Mouse (Mus musculus) lung, embryonic 16.5 days (tissue): ENCODE data around the gene 4930402H24Rik. TPM values are rescaled to one million over a fixed set of nuclear protein-coding genes. Genes with fewer than 3 reads are reported as not detected.

Experiments
- ATAC-seq: fragments of 200-750 bp; cut with Nextera tagmentation; 2 replicates; pipeline ENCODE4 v1.8.0; 2017; ENCODE audit warnings: low read depth, mild to moderate bottlenecking, moderate library complexity
- H3K27ac ChIP-seq: fragments of 300-500 bp; sonication (generic); 2 replicates; pipeline ENCODE4 v1.5.1; 2014; ENCODE audit warnings: mild to moderate bottlenecking, control low read depth, low read length
- H3K27me3 ChIP-seq: fragments of 300-500 bp; sonication (generic); 2 replicates; pipeline ENCODE4 v1.6.1; 2014; ENCODE audit warnings: low read depth, low read length, mixed read lengths; ENCODE audit not compliant: control insufficient read depth, insufficient read depth
- H3K36me3 ChIP-seq: fragments of 300-500 bp; sonication (generic); 2 replicates; pipeline ENCODE4 v1.6.1; 2014; ENCODE audit warnings: low read length; ENCODE audit not compliant: control insufficient read depth, insufficient read depth
- H3K4me1 ChIP-seq: fragments of 300-500 bp; sonication (generic); replicated peaks from 2 replicates; pipeline ENCODE4 v1.6.1; 2014; ENCODE audit warnings: low read length, mixed read lengths; ENCODE audit not compliant: control insufficient read depth, insufficient read depth
- H3K4me2 ChIP-seq: fragments of 300-500 bp; sonication (generic); 2 replicates; pipeline ENCODE4 v1.6.1; 2014; ENCODE audit warnings: low read depth, low read length, control low read depth
- H3K4me3 ChIP-seq: fragments of 300-500 bp; sonication (generic); 2 replicates; pipeline ENCODE4 v1.5.1; 2014; ENCODE audit warnings: mild to moderate bottlenecking, low read length, control low read depth
- H3K9ac ChIP-seq: fragments of 300-500 bp; sonication (generic); 2 replicates; pipeline ENCODE4 v1.6.1; 2014; ENCODE audit warnings: low read length, control low read depth
- H3K9me3 ChIP-seq: fragments of 300-500 bp; sonication (generic); 2 replicates; pipeline ENCODE4 v1.6.1; 2016; ENCODE audit warnings: low read length; ENCODE audit not compliant: control insufficient read depth
- WGBS: fragments of 180-500 bp; shearing (Covaris S2); extraction: QIAGEN DNeasy Blood & Tissue Kit; methylation state at CpG from one replicate; pipeline ENCODE4 v1.1.7; 2014; 5-methylcytosine and 5-hydroxymethylcytosine counted together
- polyA plus RNA-seq: library from polyadenylated mRNA; unstranded; fragments of >200 nt; fragmentation: Nextera tagmentation; extraction: Ambion mirVana; gene quantifications from 2 replicates; pipeline ENCODE4 v1.2.1, GENCODE M21; 2015

4930402H24Rik gene
- polyA plus RNA-seq, 1 experiment from 2014 or later: 30.8 TPM

DNA sequence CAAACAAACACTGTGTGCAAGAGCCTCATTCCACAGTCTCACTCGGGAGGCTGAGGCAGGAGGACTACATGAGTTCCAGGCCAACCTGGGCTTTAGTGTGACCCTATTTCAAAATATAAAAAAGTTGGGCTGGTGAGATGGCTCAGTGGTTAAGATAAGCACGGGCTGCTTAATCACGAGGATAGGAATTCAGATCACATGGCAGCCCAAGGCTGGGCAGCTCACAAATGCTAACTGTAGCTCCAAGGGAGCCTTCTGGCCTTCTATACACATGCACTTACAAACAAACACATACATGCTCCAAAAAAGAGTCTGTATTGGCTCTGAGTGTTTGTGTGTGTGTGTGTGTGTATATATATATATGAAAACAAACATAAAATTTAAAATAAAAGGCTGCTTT, 212.6 kb downstream of the 4930402H24Rik start:
- Histone ChIP-seq H3K36me3 (no peaks in the 10 kb centered on the region), H3K9ac (no peak overlapping the region), H3K27ac (no peak overlapping the region), H3K27me3 (peaks cover 32% of the 10 kb centered on the region), H3K4me3 (no peak overlapping the region), H3K4me1 (peaks cover 9% of the 10 kb centered on the region), H3K4me2 (no peak overlapping the region), H3K9me3 (no peaks in the 10 kb centered on the region)
- ATAC-seq: no peak
- WGBS: 35% methylated on average over 3 of the region's 3 CpGs

DNA sequence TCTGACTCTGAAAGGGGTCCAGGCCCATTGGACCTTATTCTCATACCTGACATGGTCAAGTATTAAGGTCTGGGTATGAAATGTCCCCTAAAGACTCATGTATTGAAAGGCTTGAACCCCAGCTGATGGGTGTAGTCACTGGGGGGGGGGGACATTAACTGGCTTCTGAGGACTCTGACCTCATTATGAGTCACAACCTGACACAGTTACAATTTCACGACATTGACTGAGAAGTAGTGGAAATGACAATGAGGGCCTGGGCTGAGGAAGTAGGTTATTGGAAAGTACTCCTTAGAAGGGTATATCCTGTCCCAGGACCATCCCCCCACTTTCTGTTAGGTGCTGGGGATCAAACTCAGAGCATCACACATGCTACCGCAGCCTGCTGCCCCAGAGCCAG, 217.2 kb downstream of the 4930402H24Rik start:
- Histone ChIP-seq H3K27me3 (no peaks in the 10 kb centered on the region), H3K9ac (no peak overlapping the region), H3K27ac (no peak overlapping the region), H3K4me2 (no peak overlapping the region), H3K4me3 (no peak overlapping the region), H3K4me1 (no peaks in the 10 kb centered on the region), H3K36me3 (no peaks in the 10 kb centered on the region), H3K9me3 (no peaks in the 10 kb centered on the region)
- 68% methylated on average over 2 of the region's 2 CpGs for WGBS
- ATAC-seq: no peak

DNA sequence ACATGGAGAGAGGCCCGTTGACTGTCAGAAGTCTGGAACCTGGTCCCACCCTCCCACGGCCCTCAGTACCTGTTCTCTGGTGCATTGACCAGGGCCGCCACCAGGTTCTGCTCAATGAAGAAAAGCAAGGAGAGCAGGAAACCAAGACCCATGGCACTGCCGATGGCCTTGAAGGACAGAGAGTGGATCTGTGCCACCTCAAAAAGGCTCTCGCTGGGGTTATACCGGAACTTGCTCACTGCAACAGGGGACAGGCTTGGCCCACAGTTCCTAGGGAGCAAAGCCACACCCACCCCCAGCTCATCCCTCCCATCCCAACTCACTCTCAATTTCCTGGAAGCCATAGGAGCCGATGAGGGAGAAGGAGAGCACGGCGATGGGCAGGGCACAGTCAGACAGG, 220.8 kb downstream of the 4930402H24Rik start:
- Histone ChIP-seq H3K27me3 (no peaks in the 10 kb centered on the region), H3K4me2 (no peak overlapping the region), H3K27ac (no peak overlapping the region), H3K4me1 (no peaks in the 10 kb centered on the region), H3K9ac (no peak overlapping the region), H3K9me3 (no peaks in the 10 kb centered on the region), H3K4me3 (no peak overlapping the region), H3K36me3 (peaks cover 4% of the 10 kb centered on the region)
- 77% methylated on average over 9 of the region's 9 CpGs for WGBS
- no peak for ATAC-seq

DNA sequence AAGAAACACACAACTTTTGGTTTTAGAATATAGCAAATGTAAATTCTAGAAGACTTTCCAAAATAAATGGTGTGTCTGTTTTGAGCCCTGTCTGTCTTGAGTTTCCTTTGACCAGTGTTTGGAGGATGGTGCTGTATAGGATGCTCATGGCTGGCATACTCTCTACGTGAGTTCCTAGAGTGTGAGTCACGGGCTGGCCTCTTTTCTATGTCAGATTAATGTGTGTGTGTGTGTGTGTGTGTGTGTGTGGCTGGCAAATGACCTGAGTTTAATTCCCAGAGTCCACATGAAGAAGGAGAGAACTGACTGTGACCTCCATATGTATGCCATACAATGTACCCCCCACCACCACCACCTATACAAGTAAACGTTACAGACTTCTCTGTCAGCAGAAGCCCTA, 224.7 kb downstream of the 4930402H24Rik start:
- no peak overlapping the region for H3K4me2 ChIP-seq
- no peak overlapping the region for H3K9ac ChIP-seq
- H3K27me3 ChIP-seq: no peaks in the 10 kb centered on the region
- H3K9me3 ChIP-seq: no peaks in the 10 kb centered on the region
- no peak overlapping the region for H3K4me3 ChIP-seq
- 79% methylated on average over 3 of the region's 3 CpGs for WGBS
- no peak overlapping the region for H3K27ac ChIP-seq
- H3K36me3 ChIP-seq: peaks cover 34% of the 10 kb centered on the region
- ATAC-seq: no peak
- no peaks in the 10 kb centered on the region for H3K4me1 ChIP-seq

DNA sequence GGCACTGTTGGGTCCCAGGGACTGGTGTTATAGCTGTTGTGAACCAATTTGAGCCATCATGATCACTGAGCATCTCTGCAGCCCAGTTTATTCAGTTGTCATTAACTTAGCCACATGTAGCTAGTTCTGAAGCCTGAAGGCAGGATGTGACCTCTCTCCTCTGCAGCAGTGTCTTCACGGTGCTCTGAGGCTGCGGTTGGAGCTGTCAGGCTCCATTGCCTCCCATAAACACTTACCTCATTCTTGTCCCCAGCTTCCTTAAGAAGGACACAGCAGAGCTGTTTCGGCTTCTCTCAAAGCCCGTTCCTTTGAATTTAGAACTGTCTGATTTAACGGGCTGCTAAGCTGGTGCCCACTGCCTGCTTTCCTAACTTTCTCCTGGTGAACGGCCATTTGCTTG, 226.3 kb downstream of the 4930402H24Rik start:
- Histone ChIP-seq H3K9me3 (no peaks in the 10 kb centered on the region), H3K27me3 (no peaks in the 10 kb centered on the region), H3K4me1 (no peaks in the 10 kb centered on the region), H3K36me3 (peaks cover 42% of the 10 kb centered on the region), H3K4me3 (no peak overlapping the region), H3K9ac (no peak overlapping the region), H3K4me2 (no peak overlapping the region), H3K27ac (no peak overlapping the region)
- no peak for ATAC-seq
- 94% methylated on average over 6 of the region's 6 CpGs for WGBS

DNA sequence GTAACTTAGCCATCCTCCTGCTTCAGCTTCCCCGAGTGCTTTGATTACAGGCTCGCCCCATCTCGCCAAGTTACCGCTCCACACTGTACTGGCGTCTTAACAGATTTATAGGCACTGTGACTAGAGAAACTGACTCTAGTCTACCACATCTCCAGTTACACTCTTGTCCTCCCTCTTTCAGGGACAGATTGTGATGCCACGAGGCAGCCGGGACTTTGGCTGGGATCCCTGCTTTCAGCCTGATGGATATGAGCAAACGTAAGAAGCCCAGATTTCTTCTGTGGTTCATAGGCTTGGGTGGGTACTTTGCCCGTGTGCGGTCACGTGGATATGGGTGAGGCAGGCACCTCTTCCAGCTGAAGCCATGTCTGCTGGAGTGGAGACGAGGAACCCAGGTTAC, 227.1 kb downstream of the 4930402H24Rik start:
- Histone ChIP-seq H3K4me2 (no peak overlapping the region), H3K27me3 (no peaks in the 10 kb centered on the region), H3K4me3 (no peak overlapping the region), H3K9ac (no peak overlapping the region), H3K36me3 (peaks cover 47% of the 10 kb centered on the region), H3K27ac (no peak overlapping the region), H3K9me3 (no peaks in the 10 kb centered on the region), H3K4me1 (no peaks in the 10 kb centered on the region)
- no peak for ATAC-seq
- WGBS: 87% methylated on average over 12 of the region's 12 CpGs

DNA sequence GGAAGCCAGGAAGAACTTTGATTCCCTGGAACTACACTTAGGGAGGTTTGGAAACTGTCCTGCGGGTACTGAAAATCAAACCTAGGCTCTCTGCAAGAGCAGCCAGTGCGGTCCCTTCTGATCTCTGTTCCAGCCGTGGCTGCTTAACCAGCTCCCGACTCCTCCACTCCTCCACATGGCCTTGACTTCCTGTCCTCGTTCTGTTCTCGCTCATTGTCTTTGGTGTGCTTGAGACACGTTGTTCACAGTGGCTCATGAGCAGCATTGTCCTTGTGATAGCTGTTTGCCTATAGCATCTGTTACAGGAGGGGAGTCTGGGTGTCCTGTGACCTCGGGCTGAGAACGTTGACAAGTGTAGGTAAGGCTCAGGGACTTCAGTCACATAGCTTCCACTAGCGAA, 229.0 kb downstream of the 4930402H24Rik start:
- no peaks in the 10 kb centered on the region for H3K27me3 ChIP-seq
- WGBS: 79% methylated on average over 10 of the region's 10 CpGs
- no peak overlapping the region for H3K9ac ChIP-seq
- no peaks in the 10 kb centered on the region for H3K4me1 ChIP-seq
- no peak overlapping the region for H3K27ac ChIP-seq
- no peak overlapping the region for H3K4me3 ChIP-seq
- H3K4me2 ChIP-seq: no peak overlapping the region
- no peak for ATAC-seq
- no peaks in the 10 kb centered on the region for H3K9me3 ChIP-seq
- peaks cover 60% of the 10 kb centered on the region for H3K36me3 ChIP-seq

DNA sequence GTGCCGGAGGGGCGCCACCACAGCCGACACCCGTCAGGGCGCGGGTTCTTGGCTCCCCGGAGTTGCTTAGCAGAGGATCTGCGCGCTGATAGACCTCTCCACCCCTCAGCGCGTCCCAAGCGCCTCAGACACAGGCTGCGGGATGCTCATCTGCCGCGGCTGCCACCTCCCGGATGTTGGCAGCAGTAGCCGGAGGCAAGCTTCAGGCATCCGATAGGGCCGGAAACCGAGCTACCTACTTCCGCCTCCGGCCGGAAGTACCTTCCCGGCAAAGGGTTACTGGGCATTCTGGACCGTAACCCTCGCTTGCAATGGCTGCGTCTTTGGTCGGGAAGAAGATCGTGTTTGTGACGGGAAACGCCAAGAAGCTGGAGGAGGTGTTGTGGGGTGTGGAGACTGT, 238.6 kb downstream of the 4930402H24Rik start, which contains the start of gene Itpa:
Itpa (plus strand) TSS at position 52 of the 400 bp plus-strand sequence.
- ATAC-seq: peak; percentile 55; the same call in 1 of the 2 replicates
- Histone ChIP-seq H3K4me2 (peak within 1 kb of the TSS; percentile 92), H3K27me3 (no peaks in the 10 kb centered on the region), H3K27ac (peak within 1 kb of the TSS; percentile 83), H3K9ac (peak within 1 kb of the TSS; percentile 82), H3K4me1 (peaks cover 23% of the 10 kb centered on the region), H3K4me3 (peak within 1 kb of the TSS; percentile 82), H3K36me3 (peaks cover 2% of the 10 kb centered on the region; the same call in 1 of the 2 replicates), H3K9me3 (no peaks in the 10 kb centered on the region)
- WGBS: under 1% methylated on average over 31 of the region's 31 CpGs

DNA sequence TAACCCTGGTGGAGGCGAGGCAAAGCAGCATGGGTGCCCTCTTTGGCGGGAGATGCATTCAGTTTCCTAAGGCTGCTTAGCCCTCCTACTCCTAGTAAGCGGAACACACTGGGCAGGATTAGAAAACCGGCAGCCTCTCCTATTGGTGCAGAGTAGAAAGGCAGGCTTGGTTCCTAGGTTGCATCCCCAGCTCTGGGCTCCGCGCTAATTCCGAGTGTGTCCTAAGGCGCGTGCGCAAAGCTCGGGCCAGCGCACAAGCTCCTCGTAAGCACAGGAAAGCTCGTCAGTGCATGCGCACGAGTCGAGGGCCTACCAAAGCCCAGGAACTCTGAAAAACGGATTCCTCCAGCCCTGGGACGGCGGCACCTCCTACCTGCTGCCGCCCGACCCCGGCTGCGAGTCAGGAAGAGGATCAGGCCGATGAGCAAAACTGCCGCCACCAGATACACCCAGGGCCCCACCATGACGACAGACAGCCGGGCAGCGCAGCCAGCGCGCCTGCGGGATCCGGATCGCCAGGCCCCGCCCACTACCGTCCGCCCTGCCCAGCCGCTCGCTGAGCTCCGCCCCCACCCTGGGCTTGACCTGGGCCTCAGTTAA, 242.0 kb downstream of the 4930402H24Rik start, which contains the start of gene Ddrgk1:
Ddrgk1 (minus strand) TSS at position 558 of the 600 bp plus-strand sequence.
- peaks cover 12% of the 10 kb centered on the region for H3K36me3 ChIP-seq
- under 1% methylated on average over 40 of the region's 40 CpGs for WGBS
- H3K27me3 ChIP-seq: no peaks in the 10 kb centered on the region
- H3K4me2 ChIP-seq: peak within 1 kb of the TSS; percentile 88
- peaks cover 22% of the 10 kb centered on the region for H3K4me1 ChIP-seq
- H3K9me3 ChIP-seq: no peaks in the 10 kb centered on the region
- peak within 1 kb of the TSS; percentile 99 for H3K27ac ChIP-seq
- H3K4me3 ChIP-seq: peak within 1 kb of the TSS; percentile 82
- ATAC-seq: peak; percentile 98
- H3K9ac ChIP-seq: peak within 1 kb of the TSS; percentile 95
